Mouse (Mus musculus) C2C12 (cell line): Measurements from ENCODE around the gene Arl4a. TPM values are rescaled to one million over a fixed set of nuclear protein-coding genes. Genes with fewer than 3 reads are reported as not detected.

Source experiments
- H3K27me3 ChIP-seq: one replicate; pipeline ENCODE4 v1.6.1; 2011; ENCODE audit not compliant: control insufficient read depth, insufficient read depth, insufficient read length
- H3K36me3 ChIP-seq: one replicate; pipeline ENCODE4 v1.6.1; 2011; ENCODE audit not compliant: control insufficient read depth, insufficient read depth
- H3K4me3 ChIP-seq: one replicate; pipeline ENCODE4 v1.5.1; 2011; ENCODE audit warnings: mild to moderate bottlenecking, control low read depth; ENCODE audit not compliant: poor library complexity, insufficient read depth, severe bottlenecking
- H3K79me2 ChIP-seq: one replicate; pipeline ENCODE4 v1.6.1; 2011; ENCODE audit not compliant: control insufficient read depth, insufficient read depth
- H3K79me3 ChIP-seq: one replicate; pipeline ENCODE4 v1.6.1; 2011; ENCODE audit warnings: low read depth, control low read depth
- H3ac ChIP-seq: one replicate; pipeline ENCODE3; 2011; ENCODE audit warnings: low read depth; ENCODE audit not compliant: control insufficient read depth, insufficient read length
- CEBPB ChIP-seq: IDR thresholded peaks from one replicate; pipeline ENCODE4 v1.6.1; 2011; ENCODE audit warnings: low read depth, mild to moderate bottlenecking, control low read depth, moderate library complexity
- CTCF ChIP-seq: IDR thresholded peaks from one replicate; pipeline ENCODE4 v1.5.1; 2011; ENCODE audit not compliant: control insufficient read depth, insufficient read depth, insufficient read length
- FOSL1 ChIP-seq: IDR thresholded peaks from one replicate; pipeline ENCODE4 v1.8.0; 2011; ENCODE audit warnings: mild to moderate bottlenecking, low read length; ENCODE audit not compliant: poor library complexity, insufficient read depth, severe bottlenecking
- MAX ChIP-seq: IDR thresholded peaks from one replicate; pipeline ENCODE4 v1.6.1; 2011; ENCODE audit warnings: mild to moderate bottlenecking, control low read depth
- MYOD1 ChIP-seq: IDR thresholded peaks from one replicate; pipeline ENCODE4 v1.6.1; 2011; ENCODE audit warnings: low read depth; ENCODE audit not compliant: control insufficient read depth, insufficient read length
- MYOG ChIP-seq: IDR thresholded peaks from one replicate; pipeline ENCODE4 v1.6.1; 2011; ENCODE audit not compliant: control insufficient read depth, insufficient read length; ENCODE audit errors: extremely low read depth
- USF1 ChIP-seq: IDR thresholded peaks from one replicate; pipeline ENCODE4 v1.6.1; 2011; ENCODE audit warnings: low read depth, mild to moderate bottlenecking, control low read depth, moderate library complexity
- polyA plus RNA-seq: library from polyadenylated mRNA; unstranded; fragments of >200 nt; fragmentation: generic; extraction: Trizol; gene quantifications from one replicate; pipeline ENCODE4 v1.2.1, GENCODE M21; 2012; ENCODE audit warnings: missing spikeins

Gene Arl4a
- polyA plus RNA-seq, 1 experiment: 11.7 TPM

- Histone ChIP-seq H3K27me3 (no peaks in the 10 kb centered on the region), H3K79me3 (no peaks in the 10 kb centered on the region), H3K4me3 (no peak overlapping the region), H3K79me2 (no peaks in the 10 kb centered on the region), H3K36me3 (no peaks in the 10 kb centered on the region), H3ac (no peak overlapping the region)
- TF ChIP-seq CEBPB (no peak), MYOD1 (no peak), USF1 (no peak), MYOG (no peak), MAX (no peak)
Measured at GRCm38 (mm10) chr12:39990830-39991780, 46.7 kb downstream of the Arl4a start.

GRCm38 (mm10) chr12:39989136-39989535 is 48.7 kb downstream of the Arl4a start:
- no peak for TF ChIP-seq FOSL1
- no peaks in the 10 kb centered on the region for H3K79me3 ChIP-seq
- H3ac ChIP-seq: no peak overlapping the region
- H3K36me3 ChIP-seq: no peaks in the 10 kb centered on the region
- no peak overlapping the region for H3K4me3 ChIP-seq
- no peaks in the 10 kb centered on the region for H3K79me2 ChIP-seq
- no peaks in the 10 kb centered on the region for H3K27me3 ChIP-seq

DNA sequence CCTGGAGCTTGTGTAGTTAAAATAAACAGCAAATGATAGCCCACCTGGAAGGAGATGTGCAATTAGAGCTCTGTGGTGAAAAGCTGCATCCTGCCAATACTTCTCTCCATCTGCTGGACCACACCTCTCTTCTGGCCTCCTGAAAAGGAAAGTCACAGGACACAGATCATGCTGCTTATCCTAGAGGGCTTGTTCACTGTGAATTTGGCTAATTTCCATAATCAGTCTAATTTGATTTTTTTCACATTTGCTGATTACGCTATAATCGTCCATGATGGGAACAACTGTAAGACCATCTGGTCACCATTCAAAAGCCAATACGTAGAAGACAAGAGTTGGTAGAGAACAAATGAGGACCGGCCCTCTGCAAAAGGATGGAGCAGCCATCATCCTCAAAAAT is 50.6 kb downstream of the Arl4a start:
- Histone ChIP-seq H3K36me3 (no peaks in the 10 kb centered on the region), H3K4me3 (no peak overlapping the region), H3K27me3 (no peaks in the 10 kb centered on the region), H3K79me2 (no peaks in the 10 kb centered on the region), H3K79me3 (no peaks in the 10 kb centered on the region), H3ac (no peak overlapping the region)
- TF ChIP-seq FOSL1 (no peak), MYOG (no peak), MYOD1 (no peak), MAX (no peak), CTCF (no peak), CEBPB (no peak), USF1 (no peak)

DNA sequence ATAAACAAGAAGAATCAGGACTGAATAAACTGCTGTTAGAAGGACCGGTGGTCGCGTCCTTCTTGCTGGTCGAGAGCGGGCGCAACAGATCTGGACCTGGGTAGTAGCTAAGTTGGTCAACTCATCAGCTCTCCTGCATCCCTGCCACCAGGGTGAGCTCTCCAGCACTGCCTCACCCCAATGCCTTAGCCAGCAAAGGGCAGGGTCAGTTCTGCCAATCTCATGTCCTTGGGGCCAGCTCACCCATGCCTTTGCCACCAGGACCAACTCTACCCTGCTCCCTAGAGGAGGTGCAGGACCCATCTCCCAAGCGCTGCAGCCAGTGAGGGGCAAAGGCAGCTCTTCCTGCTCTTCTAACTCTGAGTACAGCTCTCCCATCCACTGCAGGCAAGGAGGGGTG is 52.2 kb downstream of the Arl4a start:
- Histone ChIP-seq H3K79me2 (no peaks in the 10 kb centered on the region), H3ac (no peak overlapping the region), H3K4me3 (no peak overlapping the region), H3K79me3 (no peaks in the 10 kb centered on the region), H3K27me3 (no peaks in the 10 kb centered on the region), H3K36me3 (no peaks in the 10 kb centered on the region)
- no peak for TF ChIP-seq MYOG
- TF ChIP-seq CEBPB: no peak
- no peak for TF ChIP-seq CTCF
- no peak for TF ChIP-seq FOSL1
- TF ChIP-seq MYOD1: no peak
- no peak for TF ChIP-seq USF1
- TF ChIP-seq MAX: no peak

DNA sequence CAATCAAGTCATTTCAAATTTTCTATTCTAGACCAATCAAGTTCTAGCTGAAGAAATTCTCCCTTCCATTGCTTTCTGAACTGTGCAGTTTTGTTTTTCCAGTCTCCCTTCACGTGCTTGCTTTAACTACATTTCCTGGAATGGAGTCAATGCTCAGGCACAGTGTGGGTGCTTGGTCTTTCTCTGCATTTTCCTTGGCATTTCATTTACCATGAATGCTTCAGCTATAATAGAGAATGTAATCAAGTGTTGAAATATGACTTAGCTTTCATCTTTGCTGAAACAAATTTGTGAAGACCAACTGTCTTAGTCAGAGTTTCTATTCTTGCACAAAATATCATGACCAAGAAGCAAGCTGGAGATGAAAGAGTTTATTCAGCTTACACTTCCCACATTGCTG is 58.0 kb downstream of the Arl4a start:
- Histone ChIP-seq H3K27me3 (no peaks in the 10 kb centered on the region), H3K79me3 (no peaks in the 10 kb centered on the region), H3ac (no peak overlapping the region), H3K79me2 (no peaks in the 10 kb centered on the region), H3K4me3 (no peak overlapping the region), H3K36me3 (no peaks in the 10 kb centered on the region)
- TF ChIP-seq CEBPB: no peak
- no peak for TF ChIP-seq MYOG
- TF ChIP-seq CTCF: no peak
- TF ChIP-seq USF1: no peak
- no peak for TF ChIP-seq FOSL1

GRCm38 (mm10) chr12:39979066-39979465 is 58.8 kb downstream of the Arl4a start:
- H3K27me3 ChIP-seq: no peaks in the 10 kb centered on the region
- no peak overlapping the region for H3ac ChIP-seq
- H3K79me3 ChIP-seq: no peaks in the 10 kb centered on the region
- no peak overlapping the region for H3K4me3 ChIP-seq
- TF ChIP-seq USF1 (no peak), CEBPB (no peak), CTCF (no peak), MAX (no peak), MYOD1 (no peak), FOSL1 (no peak), MYOG (no peak)
- no peaks in the 10 kb centered on the region for H3K36me3 ChIP-seq
- H3K79me2 ChIP-seq: no peaks in the 10 kb centered on the region
